Mouse (Mus musculus): ENCODE data around the gene Ppt2. TPM values are rescaled to one million over a fixed set of nuclear protein-coding genes. Genes with fewer than 3 reads are reported as not detected.

The Ppt2 gene
- total and polyA plus RNA-seq, 3 experiments: 5.5 to 35.1 (median 17.1) TPM

- Histone ChIP-seq H3K9me3 (replicated peaks) (peaks cover 11% of the 10 kb centered on the region; the same call in 1 of the 2 replicates), H3K4me3 (ENCODE audit: low read depth, low read length) (no peak overlapping the region), H3K4me1 (ENCODE audit: insufficient read depth, low read depth, low read length) (no peaks in the 10 kb centered on the region; the same call in 1 of the 2 replicates), H3K27me3 (ENCODE audit: insufficient read depth, low read length) (peaks cover 12% of the 10 kb centered on the region; the same call in 1 of the 2 replicates), H3K36me3 (replicated peaks) (no peaks in the 10 kb centered on the region)
- DNase-seq (ENCODE audit: low spot score) (no peak), ATAC-seq (ENCODE audit: extremely low read depth, insufficient number of reproducible peaks, low FRiP score, poor library complexity, severe bottlenecking) (no peak)
- TF ChIP-seq POLR2AphosphoS5 (IDR thresholded peaks at IDR 0.05; ENCODE audit: insufficient replicate concordance, low read depth, low read length) (no peak), GATA1 (IDR thresholded peaks at IDR 0.05; ENCODE audit: borderline replicate concordance, low read length) (no peak), TAL1 (conservative IDR thresholded peaks at IDR 0.05; ENCODE audit: low read depth, low read length) (no peak), CTCF (IDR thresholded peaks at IDR 0.05; ENCODE audit: low read depth, low read length) (no peak), GATA2 (IDR thresholded peaks at IDR 0.05; ENCODE audit: borderline replicate concordance, low read depth, low read length) (no peak)
Observed at GRCm38 (mm10) chr17:34673139-34673538, 44.8 kb upstream of the Ppt2 start.

- TF ChIP-seq POLR2AphosphoS5 (IDR thresholded peaks at IDR 0.05; ENCODE audit: insufficient replicate concordance, low read depth, low read length): no peak; the same call in 1 of the 2 replicates
- no peak for TF ChIP-seq GATA1 (IDR thresholded peaks at IDR 0.05; ENCODE audit: borderline replicate concordance, low read length)
- TF ChIP-seq GATA2 (IDR thresholded peaks at IDR 0.05; ENCODE audit: borderline replicate concordance, low read depth, low read length): no peak
- TF ChIP-seq CTCF (IDR thresholded peaks at IDR 0.05; ENCODE audit: low read depth, low read length): no peak
- no peak for TF ChIP-seq TAL1 (conservative IDR thresholded peaks at IDR 0.05; ENCODE audit: low read depth, low read length)
- ATAC-seq (ENCODE audit: extremely low read depth, insufficient number of reproducible peaks, low FRiP score, poor library complexity, severe bottlenecking): no peak
Observed at GRCm38 (mm10) chr17:34672246-34672792, 44.0 kb upstream of the Ppt2 start.

DNA sequence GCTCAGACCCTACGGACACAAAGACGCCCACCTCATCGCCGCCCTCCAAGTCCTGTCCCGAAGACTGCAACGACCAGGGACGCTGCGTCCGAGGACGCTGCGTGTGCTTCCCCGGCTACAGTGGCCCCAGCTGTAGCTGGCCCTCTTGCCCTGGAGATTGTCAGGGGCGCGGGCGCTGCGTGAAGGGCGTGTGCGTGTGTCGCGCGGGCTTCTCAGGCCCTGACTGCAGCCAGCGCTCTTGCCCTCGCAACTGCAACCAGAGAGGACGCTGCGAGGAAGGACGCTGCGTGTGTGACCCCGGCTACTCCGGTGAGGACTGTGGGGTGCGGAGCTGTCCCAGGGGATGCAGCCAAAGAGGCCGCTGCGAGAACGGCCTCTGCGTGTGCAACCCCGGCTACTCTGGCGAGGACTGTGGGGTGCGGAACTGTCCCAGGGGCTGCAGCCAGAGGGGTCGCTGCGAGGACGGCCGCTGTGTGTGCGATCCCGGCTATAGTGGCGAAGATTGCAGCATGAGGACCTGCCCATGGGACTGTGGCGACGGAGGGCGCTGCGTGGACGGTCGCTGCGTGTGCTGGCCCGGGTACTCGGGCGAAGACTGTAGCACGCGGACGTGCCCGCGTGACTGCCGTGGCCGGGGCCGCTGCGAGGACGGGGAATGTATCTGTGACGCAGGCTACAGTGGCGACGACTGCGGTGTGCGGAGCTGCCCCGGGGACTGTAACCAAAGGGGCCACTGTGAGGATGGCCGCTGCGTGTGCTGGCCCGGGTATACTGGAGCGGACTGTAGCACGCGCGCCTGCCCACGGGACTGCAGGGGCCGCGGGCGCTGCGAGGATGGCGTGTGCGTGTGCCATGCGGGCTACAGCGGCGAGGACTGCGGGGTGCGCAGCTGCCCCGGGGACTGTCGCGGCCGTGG lies 43.1 kb upstream of the Ppt2 start:
- ATAC-seq (ENCODE audit: extremely low read depth, insufficient number of reproducible peaks, low FRiP score, poor library complexity, severe bottlenecking) (no peak), DNase-seq (ENCODE audit: low spot score) (no peak)
- H3K4me1 ChIP-seq (ENCODE audit: insufficient read depth, low read depth, low read length): no peaks in the 10 kb centered on the region; the same call in 1 of the 2 replicates
- H3K9me3 ChIP-seq (replicated peaks): peaks cover 11% of the 10 kb centered on the region; the same call in 1 of the 2 replicates
- peaks cover 11% of the 10 kb centered on the region; the same call in 1 of the 2 replicates for H3K27me3 ChIP-seq (ENCODE audit: insufficient read depth, low read length)
- TF ChIP-seq GATA2 (IDR thresholded peaks at IDR 0.05; ENCODE audit: borderline replicate concordance, low read depth, low read length) (no peak), CTCF (IDR thresholded peaks at IDR 0.05; ENCODE audit: low read depth, low read length) (no peak), POLR2AphosphoS5 (IDR thresholded peaks at IDR 0.05; ENCODE audit: insufficient replicate concordance, low read depth, low read length) (no peak), TAL1 (conservative IDR thresholded peaks at IDR 0.05; ENCODE audit: low read depth, low read length) (no peak), GATA1 (IDR thresholded peaks at IDR 0.05; ENCODE audit: borderline replicate concordance, low read length) (no peak)
- no peaks in the 10 kb centered on the region for H3K36me3 ChIP-seq (replicated peaks)
- H3K4me3 ChIP-seq (ENCODE audit: low read depth, low read length): peak overlapping the region; percentile 31

More at GRCm38 (mm10) chr17:34672246-34672792, 44.0 kb upstream of the Ppt2 start:
- H3K4me1 ChIP-seq (ENCODE audit: insufficient read depth, low read depth, low read length): no peaks in the 10 kb centered on the region; the same call in 1 of the 2 replicates
- peak overlapping the region; percentile 31 for H3K4me3 ChIP-seq (ENCODE audit: low read depth, low read length)
- H3K27me3 ChIP-seq (ENCODE audit: insufficient read depth, low read length): peaks cover 10% of the 10 kb centered on the region; the same call in 1 of the 2 replicates
- no peak for DNase-seq (ENCODE audit: low spot score)
- peaks cover 11% of the 10 kb centered on the region; the same call in 1 of the 2 replicates for H3K9me3 ChIP-seq (replicated peaks)
- H3K36me3 ChIP-seq (replicated peaks): no peaks in the 10 kb centered on the region

DNA sequence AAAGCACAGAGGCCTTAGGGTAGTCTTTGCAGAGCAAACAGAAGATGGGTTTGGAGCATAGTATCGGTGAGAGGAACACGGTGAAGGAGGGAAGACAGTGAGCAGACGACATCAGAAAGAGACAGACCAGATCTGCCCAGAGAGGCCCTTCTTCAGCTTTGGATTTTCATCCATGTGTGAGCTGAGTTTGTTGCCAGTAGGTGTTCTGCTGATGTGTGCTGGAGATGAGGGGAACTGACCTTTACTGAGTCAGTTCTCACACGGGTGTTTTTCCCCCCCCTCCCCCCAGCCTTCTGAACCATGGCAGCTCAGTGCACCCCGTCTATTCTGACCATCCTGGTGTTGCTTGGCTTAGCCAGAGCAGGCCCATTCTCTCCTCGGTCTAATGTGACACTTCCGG lies 41.9 kb upstream of the Ppt2 start, which contains the start of gene Tnxb:
Gene Tnxb (plus strand): TSS at position 301 of the 400 bp plus-strand sequence.
- TF ChIP-seq CTCF (IDR thresholded peaks at IDR 0.05; ENCODE audit: low read depth, low read length): no peak
- no peak for TF ChIP-seq POLR2AphosphoS5 (IDR thresholded peaks at IDR 0.05; ENCODE audit: insufficient replicate concordance, low read depth, low read length)
- TF ChIP-seq GATA2 (IDR thresholded peaks at IDR 0.05; ENCODE audit: borderline replicate concordance, low read depth, low read length): no peak
- ATAC-seq (ENCODE audit: extremely low read depth, insufficient number of reproducible peaks, low FRiP score, poor library complexity, severe bottlenecking): no peak
- peaks cover 10% of the 10 kb centered on the region; the same call in 1 of the 2 replicates for H3K27me3 ChIP-seq (ENCODE audit: insufficient read depth, low read length)

GRCm38 (mm10) chr17:34664472-34664871 lies 36.2 kb upstream of the Ppt2 start:
- H3K27me3 ChIP-seq (ENCODE audit: insufficient read depth, low read length): peaks cover 29% of the 10 kb centered on the region
- peaks cover 13% of the 10 kb centered on the region for H3K4me1 ChIP-seq (ENCODE audit: insufficient read depth, low read depth, low read length)
- no peak for DNase-seq (ENCODE audit: low spot score)
- no peaks in the 10 kb centered on the region for H3K36me3 ChIP-seq (replicated peaks)
- H3K4me3 ChIP-seq (ENCODE audit: low read depth, low read length): no peak overlapping the region
- no peaks in the 10 kb centered on the region for H3K9me3 ChIP-seq (replicated peaks)
- no peak for ATAC-seq (ENCODE audit: extremely low read depth, insufficient number of reproducible peaks, low FRiP score, poor library complexity, severe bottlenecking)
- TF ChIP-seq CTCF (IDR thresholded peaks at IDR 0.05; ENCODE audit: low read depth, low read length) (no peak), POLR2AphosphoS5 (IDR thresholded peaks at IDR 0.05; ENCODE audit: insufficient replicate concordance, low read depth, low read length) (no peak), GATA1 (IDR thresholded peaks at IDR 0.05; ENCODE audit: borderline replicate concordance, low read length) (no peak), TAL1 (conservative IDR thresholded peaks at IDR 0.05; ENCODE audit: low read depth, low read length) (no peak), GATA2 (IDR thresholded peaks at IDR 0.05; ENCODE audit: borderline replicate concordance, low read depth, low read length) (no peak)

More for the DNA sequence above, 41.9 kb upstream of the Ppt2 start, which contains the start of gene Tnxb:
- no peak for DNase-seq (ENCODE audit: low spot score)
- Histone ChIP-seq H3K4me3 (ENCODE audit: low read depth, low read length) (peak within 1 kb of the TSS; percentile 31; the same call in 1 of the 2 replicates), H3K9me3 (replicated peaks) (peaks cover 11% of the 10 kb centered on the region; the same call in 1 of the 2 replicates), H3K36me3 (replicated peaks) (no peaks in the 10 kb centered on the region), H3K4me1 (ENCODE audit: insufficient read depth, low read depth, low read length) (no peaks in the 10 kb centered on the region; the same call in 1 of the 2 replicates)

DNA sequence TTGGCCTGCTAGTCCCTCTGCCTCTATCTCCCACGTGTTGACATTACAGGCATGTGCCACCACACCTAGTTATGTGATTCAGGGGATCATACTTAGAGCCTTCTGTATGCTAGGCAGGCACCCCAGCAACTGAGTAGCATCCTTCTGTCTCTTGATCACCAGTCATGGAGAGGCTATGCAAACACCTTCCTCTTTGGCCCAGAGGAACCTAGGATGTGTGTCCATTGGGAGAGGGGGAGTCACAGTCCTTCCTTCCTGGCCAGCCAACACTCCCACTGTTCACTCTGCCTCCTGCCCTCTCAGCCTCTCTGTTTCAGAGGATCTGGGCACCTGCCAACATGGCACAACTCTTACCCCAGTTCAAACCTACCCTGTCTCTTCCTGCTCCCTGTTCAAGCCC lies 35.2 kb upstream of the Ppt2 start:
- no peaks in the 10 kb centered on the region for H3K9me3 ChIP-seq (replicated peaks)
- ATAC-seq (ENCODE audit: extremely low read depth, insufficient number of reproducible peaks, low FRiP score, poor library complexity, severe bottlenecking) (no peak), DNase-seq (ENCODE audit: low spot score) (no peak)
- peaks cover 13% of the 10 kb centered on the region for H3K4me1 ChIP-seq (ENCODE audit: insufficient read depth, low read depth, low read length)
- H3K27me3 ChIP-seq (ENCODE audit: insufficient read depth, low read length): peaks cover 38% of the 10 kb centered on the region
- no peak overlapping the region for H3K4me3 ChIP-seq (ENCODE audit: low read depth, low read length)
- no peaks in the 10 kb centered on the region for H3K36me3 ChIP-seq (replicated peaks)
- TF ChIP-seq GATA2 (IDR thresholded peaks at IDR 0.05; ENCODE audit: borderline replicate concordance, low read depth, low read length): no peak
